Mouse (Mus musculus): ENCODE measurements around the gene D3Ertd751e. TPM values are rescaled to one million over a fixed set of nuclear protein-coding genes. Genes with fewer than 3 reads are reported as not detected.

The D3Ertd751e gene
- 9.2 and 10.3 TPM in 2 replicates for polyA plus RNA-seq (2012; rRNA removed)

- DNase-seq (ENCODE audit: low spot score), result peak; percentile 90
Measured at GRCm38 (mm10) chr3:41742278-41742934, at the start of gene D3Ertd751e, which contains the start of gene Sclt1. Gene D3Ertd751e, plus strand, starts transcription at chr3:41742611. Gene Sclt1, minus strand, starts transcription at chr3:41742514.

DNA sequence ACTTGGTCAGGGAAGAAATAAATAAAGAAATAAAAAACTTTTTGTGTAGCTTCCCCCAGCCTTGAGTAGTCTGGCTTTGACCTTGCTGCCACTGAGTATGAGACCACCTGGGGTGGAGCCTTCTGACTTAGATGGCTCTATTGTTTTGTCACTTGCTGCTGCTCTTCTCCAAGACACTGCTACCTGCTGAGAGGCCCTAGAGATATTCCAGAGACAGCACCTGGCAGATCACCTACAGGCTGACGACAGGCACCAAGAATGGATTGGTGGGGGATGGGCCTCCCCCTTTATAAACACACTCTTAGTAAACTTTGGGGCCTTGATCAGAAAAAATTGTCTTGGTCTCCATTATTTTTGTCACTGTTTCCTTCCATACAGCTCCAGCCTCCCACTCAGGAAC is 46.7 kb upstream of the D3Ertd751e start:
- no peak for DNase-seq (ENCODE audit: low spot score)

DNA sequence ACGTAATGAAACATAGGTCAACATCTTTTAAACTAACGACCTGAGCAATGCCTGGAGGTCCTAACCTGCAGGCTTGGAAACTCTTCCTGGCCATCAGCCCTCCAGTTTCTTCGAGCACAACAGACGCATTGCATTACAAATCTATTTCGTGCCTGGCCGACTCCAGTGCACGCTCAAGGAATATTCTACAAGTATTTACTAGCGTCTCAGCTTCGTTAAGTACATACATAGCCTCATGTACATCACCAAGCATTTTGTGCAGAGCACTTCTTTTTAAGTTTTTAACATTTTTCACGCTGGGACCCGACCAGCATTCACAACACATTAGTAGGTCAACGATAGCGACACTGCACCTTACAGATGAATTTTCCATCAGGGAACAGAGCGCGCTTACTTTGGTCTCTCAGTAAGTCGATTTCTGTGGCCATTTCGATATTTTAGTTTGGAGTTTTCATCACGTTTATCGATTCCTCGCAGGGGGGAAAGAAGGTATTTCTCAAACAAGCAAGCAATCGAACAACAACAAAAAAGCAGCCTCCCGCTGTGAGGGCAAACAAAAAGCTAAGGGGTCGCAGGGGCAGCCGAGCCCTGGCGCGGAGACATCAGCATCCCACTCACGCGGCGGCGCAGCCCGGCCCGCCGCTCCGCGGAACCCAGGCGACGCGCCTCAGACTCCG is 672 bp upstream of the D3Ertd751e start:
- no peak for DNase-seq (ENCODE audit: low spot score)

DNA sequence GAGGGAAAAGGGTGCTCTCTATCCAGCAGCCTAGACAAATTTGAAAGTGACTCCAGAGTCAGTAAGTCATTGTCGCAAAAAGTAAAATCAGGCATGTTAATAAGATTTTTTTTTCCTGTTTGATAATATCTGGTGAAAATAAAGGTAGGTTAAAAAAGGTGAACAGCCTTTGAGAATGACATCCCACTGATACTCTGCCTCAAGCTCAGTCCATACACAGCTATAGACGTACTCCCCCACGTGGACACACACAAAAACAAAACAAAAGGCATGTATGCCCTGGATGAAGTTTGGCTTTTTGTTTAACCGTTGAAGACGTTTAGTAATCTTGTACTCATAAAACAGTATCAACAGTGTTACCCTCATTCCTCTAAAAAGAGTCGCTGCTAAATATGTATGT is 1.0 kb downstream of the D3Ertd751e start:
- DNase-seq (ENCODE audit: low spot score), result no peak

DNA sequence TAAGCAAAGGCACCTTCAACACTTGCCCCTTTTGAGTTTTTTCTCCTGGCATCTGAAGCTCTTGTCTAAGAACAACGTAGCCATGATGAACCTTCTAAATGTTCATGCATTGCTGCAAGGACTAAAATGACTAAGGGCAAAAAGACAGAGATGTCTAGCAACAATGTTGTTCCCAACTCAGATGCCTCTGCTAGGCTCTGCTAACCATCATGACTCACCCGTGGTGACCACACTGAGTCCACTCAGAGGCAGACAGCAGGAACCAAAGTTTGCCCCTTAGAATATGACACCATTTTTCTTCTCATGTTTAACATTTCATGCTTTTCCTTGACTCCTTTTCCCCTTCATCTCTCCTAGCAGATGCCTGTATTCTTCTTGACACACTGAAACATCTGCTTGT is 12.1 kb downstream of the D3Ertd751e start:
- DNase-seq (ENCODE audit: low spot score), result no peak

- no peak for DNase-seq (ENCODE audit: low spot score)
Measured at GRCm38 (mm10) chr3:41762091-41762490, 19.7 kb downstream of the D3Ertd751e start.

DNA sequence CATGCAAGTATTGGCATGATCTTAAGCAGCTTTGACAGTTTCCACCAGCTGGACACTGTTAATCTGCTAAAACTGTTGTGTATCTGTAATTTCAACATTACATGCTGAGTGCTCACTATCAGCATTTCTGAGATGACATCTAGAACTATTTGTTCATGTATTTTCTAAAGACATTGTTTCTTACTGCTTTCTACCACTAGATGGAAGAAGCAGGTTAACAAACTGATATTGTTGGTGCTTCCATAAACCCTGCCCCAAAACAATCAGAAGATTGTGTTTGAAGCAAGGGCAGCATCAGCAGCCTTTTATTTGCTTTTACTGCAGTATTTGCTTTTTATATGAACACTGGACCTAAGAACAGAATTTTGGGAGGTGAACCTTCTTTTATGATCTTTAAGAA is 70.0 kb downstream of the D3Ertd751e start:
- no peak for DNase-seq (ENCODE audit: low spot score)

Other genes starting within 250 kb of the D3Ertd751e start
- 17.1 and 19.3 TPM in 2 replicates for gene Jade1, start 186.9 kb upstream of the D3Ertd751e start, polyA plus RNA-seq (2012; rRNA removed)
- gene Sclt1, start 97 bp upstream of the D3Ertd751e start, polyA plus RNA-seq (2012; rRNA removed), result 6.1 and 6.5 TPM in 2 replicates

Data from urinary bladder, adult 2 months (tissue).